20 mouse cellular contexts compared by ENCODE assay signal in genomic region chr1:134783958-134784357, GRCm38 (mm10).
DNase-seq lines count a peak whose midpoint lies in the region; ATAC-seq and TF ChIP-seq lines count a peak whose summit lies in the region.
"Had no signal": no experiment of that assay in that cellular context is flagged by ENCODE, and none has a peak within 500 bp of the region (broad histone marks: within the 10 kb centered on the region; RNA-seq: fewer than 3 reads in every experiment).

No protein-coding gene starts in this region.

- ATAC-seq in heart, embryonic 16.5 days (replicated peaks; ENCODE audit: extremely low read depth, insufficient read depth, low FRiP score), result peak; percentile 76
- ATAC-seq in embryonic facial prominence, embryonic 15.5 days (ENCODE audit: insufficient number of reproducible peaks, low FRiP score, low TSS enrichment, low read depth), result no peak
- peak; percentile 58 for ATAC-seq in lung, embryonic 14.5 days (ENCODE audit: insufficient read depth)
- ATAC-seq: forebrain, embryonic 15.5 days had no signal

- H3K27ac ChIP-seq in heart, embryonic 16.5 days (ENCODE audit: low read length), result peak overlapping the region; percentile 87
- H3K27ac ChIP-seq in heart, adult 2 months, result no peak overlapping the region
- H3K27ac ChIP-seq in embryonic facial prominence, embryonic 15.5 days (replicated peaks), result peak overlapping the region; percentile 73
- peak overlapping the region; percentile 76 for H3K27ac ChIP-seq in lung, embryonic 14.5 days (ENCODE audit: low read depth)
- no peak overlapping the region for H3K27ac ChIP-seq in kidney, adult 2 months (ENCODE audit: insufficient read depth, low read depth, low read length)
- H3K27ac ChIP-seq: forebrain, embryonic 15.5 days; kidney, embryonic 15.5 days; limb, embryonic 12.5 days; liver, embryonic 13.5 days; neural tube, embryonic 12.5 days had no signal

- H3K4me3 ChIP-seq in heart, embryonic 16.5 days (ENCODE audit: low read length), result no peak overlapping the region
- H3K4me3 ChIP-seq in heart, adult 2 months, result no peak overlapping the region
- H3K4me3 ChIP-seq in embryonic facial prominence, embryonic 15.5 days (replicated peaks), result no peak overlapping the region
- H3K4me3 ChIP-seq in lung, embryonic 14.5 days (ENCODE audit: low read depth, low read length), result no peak overlapping the region
- no peak overlapping the region for H3K4me3 ChIP-seq in kidney, adult 2 months (ENCODE audit: insufficient read depth, low read depth, low read length)
- H3K4me3 ChIP-seq: embryonic facial prominence, embryonic 12.5 days; forebrain, embryonic 15.5 days; kidney, embryonic 15.5 days; limb, embryonic 12.5 days; liver, embryonic 13.5 days; neural tube, embryonic 12.5 days had no signal

- H3K4me1 ChIP-seq in heart, embryonic 16.5 days (ENCODE audit: control insufficient read depth, insufficient read depth, low read length), result peaks cover 42% of the 10 kb centered on the region
- peaks cover 12% of the 10 kb centered on the region for H3K4me1 ChIP-seq in heart, adult 2 months (ENCODE audit: control insufficient read depth, insufficient read depth, low read length)
- peaks cover 24% of the 10 kb centered on the region for H3K4me1 ChIP-seq in embryonic facial prominence, embryonic 15.5 days
- peaks cover 9% of the 10 kb centered on the region; the same call in 1 of the 2 replicates for H3K4me1 ChIP-seq in lung, embryonic 14.5 days (ENCODE audit: insufficient read depth)
- H3K4me1 ChIP-seq in kidney, adult 2 months (ENCODE audit: control insufficient read depth, insufficient read depth, low read length), result no peaks in the 10 kb centered on the region
- H3K4me1 ChIP-seq: forebrain, embryonic 15.5 days; neural tube, embryonic 12.5 days had no signal

- no peak for TF ChIP-seq CTCF in heart, adult 2 months (IDR thresholded peaks at IDR 0.05)
- TF ChIP-seq CTCF in lung, embryonic 14.5 days (IDR thresholded peaks at IDR 0.05; ENCODE audit: low read depth), result no peak
- TF ChIP-seq CTCF in kidney, adult 2 months (conservative IDR thresholded peaks at IDR 0.05; ENCODE audit: insufficient read depth, insufficient read length, low read depth, low read length), result no peak

- no peaks in the 10 kb centered on the region for H3K36me3 ChIP-seq in heart, embryonic 16.5 days (ENCODE audit: control insufficient read depth, insufficient read depth)
- peaks cover 18% of the 10 kb centered on the region for H3K36me3 ChIP-seq in heart, adult 2 months (ENCODE audit: control insufficient read depth, insufficient read depth, low read length)
- no peaks in the 10 kb centered on the region for H3K36me3 ChIP-seq in embryonic facial prominence, embryonic 15.5 days
- H3K36me3 ChIP-seq in lung, embryonic 14.5 days (ENCODE audit: insufficient read depth), result no peaks in the 10 kb centered on the region
- H3K36me3 ChIP-seq in kidney, adult 2 months (ENCODE audit: control insufficient read depth, insufficient read depth, low read length), result no peaks in the 10 kb centered on the region
- H3K36me3 ChIP-seq: embryonic facial prominence, embryonic 12.5 days; kidney, embryonic 15.5 days; limb, embryonic 12.5 days; liver, embryonic 13.5 days; neural tube, embryonic 12.5 days had no signal

- no peak for TF ChIP-seq EP300 in heart, adult 2 months (IDR thresholded peaks at IDR 0.05; ENCODE audit: insufficient read depth, low read depth, low read length)

- H3K27me3 ChIP-seq in heart, embryonic 16.5 days (ENCODE audit: control insufficient read depth, insufficient read depth, low read length), result no peaks in the 10 kb centered on the region
- no peaks in the 10 kb centered on the region for H3K27me3 ChIP-seq in heart, adult 2 months (ENCODE audit: control insufficient read depth, insufficient read depth, low read length)
- H3K27me3 ChIP-seq in embryonic facial prominence, embryonic 15.5 days, result no peaks in the 10 kb centered on the region
- no peaks in the 10 kb centered on the region for H3K27me3 ChIP-seq in lung, embryonic 14.5 days (ENCODE audit: insufficient read depth, low read length)
- no peaks in the 10 kb centered on the region for H3K27me3 ChIP-seq in kidney, adult 2 months (replicated peaks; ENCODE audit: control insufficient read depth, insufficient read depth, low read length)
- H3K27me3 ChIP-seq: embryonic facial prominence, embryonic 12.5 days; forebrain, embryonic 15.5 days; kidney, embryonic 15.5 days; limb, embryonic 12.5 days; liver, embryonic 13.5 days; neural tube, embryonic 12.5 days had no signal

- intact Hi-C loops in heart, adult 2 months (cut with DNase I), result no loop called here

- peak overlapping the region; percentile 21 for H3K9ac ChIP-seq in heart, embryonic 16.5 days (ENCODE audit: low read length)
- H3K9ac ChIP-seq in heart, adult 2 months (ENCODE audit: low read depth, low read length), result no peak overlapping the region
- H3K9ac ChIP-seq in embryonic facial prominence, embryonic 15.5 days, result 0 out of 2 replicates have a peak overlapping the region, but pooled peaks have one; percentile 3
- H3K9ac ChIP-seq in lung, embryonic 14.5 days, result no peak overlapping the region
- H3K9ac ChIP-seq: embryonic facial prominence, embryonic 12.5 days; forebrain, embryonic 15.5 days; kidney, embryonic 15.5 days; limb, embryonic 12.5 days; liver, embryonic 13.5 days; neural tube, embryonic 12.5 days had no signal

- TF ChIP-seq POLR2A in heart, adult 2 months (IDR thresholded peaks at IDR 0.05; ENCODE audit: insufficient read depth, low read depth, low read length), result no peak
- no peak for TF ChIP-seq POLR2A in kidney, adult 2 months (IDR thresholded peaks at IDR 0.05; ENCODE audit: low read depth, low read length)

- peak overlapping the region; percentile 28 for H3K4me2 ChIP-seq in heart, embryonic 16.5 days (ENCODE audit: low read depth, low read length)
- no peak overlapping the region for H3K4me2 ChIP-seq in embryonic facial prominence, embryonic 15.5 days (replicated peaks)
- no peak overlapping the region for H3K4me2 ChIP-seq in lung, embryonic 14.5 days
- H3K4me2 ChIP-seq: embryonic facial prominence, embryonic 12.5 days; forebrain, embryonic 15.5 days; kidney, embryonic 15.5 days; limb, embryonic 12.5 days; liver, embryonic 13.5 days; midbrain, embryonic 11.5 days; neural tube, embryonic 12.5 days had no signal

- 33% methylated on average over 4 of the region's 4 CpGs for WGBS in heart, embryonic 16.5 days
- 62% methylated on average over 4 of the region's 4 CpGs for WGBS in heart, adult 2 months
- WGBS in embryonic facial prominence, embryonic 15.5 days, result 58% methylated on average over 4 of the region's 4 CpGs
- 40% methylated on average over 4 of the region's 4 CpGs for WGBS in lung, embryonic 14.5 days
- 94% methylated on average over 4 of the region's 4 CpGs for WGBS in kidney, adult 2 months

- H3K79me2 ChIP-seq in heart, adult 2 months (replicated peaks; ENCODE audit: control insufficient read depth, insufficient read depth, low read length), result 0 out of 2 replicates have a peak, but pooled peaks cover 1% of the 10 kb centered on the region

- H3K9me3 ChIP-seq in heart, embryonic 16.5 days (replicated peaks; ENCODE audit: control insufficient read depth, low read length), result no peaks in the 10 kb centered on the region
- no peaks in the 10 kb centered on the region for H3K9me3 ChIP-seq in embryonic facial prominence, embryonic 15.5 days (replicated peaks)
- no peaks in the 10 kb centered on the region for H3K9me3 ChIP-seq in lung, embryonic 14.5 days (ENCODE audit: low read depth, low read length)
- H3K9me3 ChIP-seq: embryonic facial prominence, embryonic 12.5 days; forebrain, embryonic 15.5 days; kidney, embryonic 15.5 days; limb, embryonic 12.5 days; liver, embryonic 13.5 days; neural tube, embryonic 12.5 days had no signal

- DNase-seq in heart, adult 2 months, result no peak
- peak; percentile 56 for DNase-seq in lung, embryonic 14.5 days
- DNase-seq in lung, postnatal 36 days, result peak; percentile 65
- DNase-seq in c-Kit-positive CD71-positive TER-119-positive erythroid progenitor cells, embryonic 14.5 days (ENCODE audit: low spot score), result no peak
- no peak for DNase-seq in cerebellum, postnatal 14 days
- DNase-seq in kidney, adult 2 months, result no peak
- DNase-seq: cerebellum, adult 8-10 months; gastrocnemius, postnatal 25 days; kidney, postnatal 4 days; layer of hippocampus, adult 9-11 months; liver, embryonic 13.5 days; thymus, adult 2 months had no signal

Comparison
In these comparisons a context has a peak if more than half of its experiments do, and no peak if none do; other contexts are left out.
1. H3K27ac ChIP-seq: peak in heart, embryonic 16.5 days (single experiment), embryonic facial prominence, embryonic 15.5 days (single experiment) and lung, embryonic 14.5 days (single experiment); none in heart, adult 2 months (single experiment) and kidney, adult 2 months (single experiment).
2. H3K9ac ChIP-seq: peak in heart, embryonic 16.5 days (single experiment) and embryonic facial prominence, embryonic 15.5 days (single experiment); none in heart, adult 2 months (single experiment) and lung, embryonic 14.5 days (single experiment).
3. DNase-seq: peak in lung, embryonic 14.5 days (single experiment) and lung, postnatal 36 days (single experiment); none in heart, adult 2 months (0 of 2), c-Kit-positive CD71-positive TER-119-positive erythroid progenitor cells, embryonic 14.5 days (single experiment), cerebellum, postnatal 14 days (0 of 2) and kidney, adult 2 months (single experiment).